21 mouse cellular contexts compared by ENCODE assay signal in genomic region chr16:69949339-69949738, GRCm38 (mm10).
"Had no signal": no experiment of that assay in that cellular context is flagged by ENCODE, and none has a peak within 500 bp of the region (broad histone marks: within the 10 kb centered on the region; RNA-seq: fewer than 3 reads in every experiment).

No protein-coding gene starts in this region.

- H3K9me3 ChIP-seq: lung, embryonic 15.5 days; midbrain, embryonic 10.5 days; midbrain, embryonic 12.5 days; neural tube, embryonic 13.5 days; neural tube, embryonic 15.5 days had no signal

- ATAC-seq: liver, postnatal 0 days; lung, postnatal 0 days; midbrain, embryonic 16.5 days had no signal

- H3K27ac ChIP-seq: lung, embryonic 15.5 days; macrophage; midbrain, embryonic 10.5 days; midbrain, embryonic 12.5 days; neural tube, embryonic 13.5 days; neural tube, embryonic 15.5 days had no signal

- H3K4me1 ChIP-seq: lung, embryonic 15.5 days; midbrain, embryonic 10.5 days; midbrain, embryonic 12.5 days; neural tube, embryonic 13.5 days; neural tube, embryonic 15.5 days had no signal

- H3K27me3 ChIP-seq: lung, embryonic 15.5 days; midbrain, embryonic 12.5 days; neural tube, embryonic 13.5 days; neural tube, embryonic 15.5 days had no signal

- H3K9ac ChIP-seq: liver, postnatal 0 days; lung, embryonic 15.5 days; midbrain, embryonic 12.5 days; neural tube, embryonic 13.5 days; neural tube, embryonic 15.5 days had no signal

- H3K4me2 ChIP-seq: lung, embryonic 15.5 days; midbrain, embryonic 12.5 days; neural tube, embryonic 13.5 days; neural tube, embryonic 15.5 days had no signal

- DNase-seq: liver, postnatal 0 days; lung, adult 2 months; lung, postnatal 14 days; lung, postnatal 36 days; midbrain, embryonic 14.5 days; right cerebral cortex, adult 18-20 months; right cerebral cortex, postnatal 25 days; right cerebral cortex, postnatal 4 days; spleen, adult 18-20 months; thymus, adult 18-20 months; thymus, postnatal 14 days; thymus, postnatal 36 days had no signal

- H3K4me3 ChIP-seq: lung, embryonic 15.5 days; midbrain, embryonic 10.5 days; midbrain, embryonic 12.5 days; myocyte; neural tube, embryonic 13.5 days; neural tube, embryonic 15.5 days had no signal

- H3K36me3 ChIP-seq: lung, embryonic 15.5 days; midbrain, embryonic 10.5 days; midbrain, embryonic 12.5 days; neural tube, embryonic 13.5 days; neural tube, embryonic 15.5 days had no signal
